Mouse (Mus musculus) embryonic facial prominence, embryonic 12.5 days (tissue): ENCODE measurements around the gene Pde4b. TPM values are rescaled to one million over a fixed set of nuclear protein-coding genes. Genes with fewer than 3 reads are reported as not detected.

Experiments
- ATAC-seq: fragments of 200-750 bp; cut with Nextera tagmentation; 2 replicates; pipeline ENCODE4 v1.8.0; 2017; ENCODE audit not compliant: insufficient number of reproducible peaks, insufficient read depth, low FRiP score, low TSS enrichment
- H3K27ac ChIP-seq: fragments of 300-500 bp; sonication (generic); 2 replicates; pipeline ENCODE4 v1.5.1; 2016; ENCODE audit warnings: mild to moderate bottlenecking
- H3K27me3 ChIP-seq: fragments of 300-500 bp; sonication (generic); 2 replicates; pipeline ENCODE4 v1.6.1; 2016; ENCODE audit warnings: mild to moderate bottlenecking, moderate library complexity
- H3K36me3 ChIP-seq: fragments of 300-500 bp; sonication (generic); 2 replicates; pipeline ENCODE4 v1.6.1; 2016; ENCODE audit warnings: mild to moderate bottlenecking
- H3K4me1 ChIP-seq: fragments of 300-500 bp; sonication (generic); 2 replicates; pipeline ENCODE4 v1.6.1; 2016
- H3K4me2 ChIP-seq: fragments of 300-500 bp; sonication (generic); replicated peaks from 2 replicates; pipeline ENCODE4 v1.6.1; 2016; ENCODE audit warnings: mild to moderate bottlenecking, moderate library complexity
- H3K4me3 ChIP-seq: fragments of 300-500 bp; sonication (generic); 2 replicates; pipeline ENCODE4 v1.5.1; 2016; ENCODE audit warnings: mild to moderate bottlenecking
- H3K9ac ChIP-seq: fragments of 300-500 bp; sonication (generic); 2 replicates; pipeline ENCODE4 v1.6.1; 2016; ENCODE audit warnings: mild to moderate bottlenecking, moderate library complexity
- H3K9me3 ChIP-seq: fragments of 300-500 bp; sonication (generic); 2 replicates; pipeline ENCODE4 v1.6.1; 2016; ENCODE audit warnings: mild to moderate bottlenecking, moderate library complexity
- WGBS: fragments of 180-500 bp; shearing (Covaris S2); methylation state at CpG from one replicate; pipeline ENCODE4 v1.1.7; 2016; 5-methylcytosine and 5-hydroxymethylcytosine counted together
- polyA plus RNA-seq: library from polyadenylated mRNA; unstranded; fragments of >200 nt; fragmentation: Nextera tagmentation; extraction: Ambion mirVana; gene quantifications from 2 replicates; pipeline ENCODE4 v1.2.1, GENCODE M21; 2016

The Pde4b gene
- polyA plus RNA-seq, 1 experiment from 2014 or later, result 11.1 TPM

GRCm38 (mm10) chr4:102254466-102255294 lies 167.3 kb downstream of the Pde4b start:
- Histone ChIP-seq H3K36me3 (no peaks in the 10 kb centered on the region), H3K9me3 (no peaks in the 10 kb centered on the region), H3K27ac (0 out of 2 replicates have a peak overlapping the region, but pooled peaks have one; percentile 63), H3K4me3 (peak overlapping the region; percentile 32), H3K27me3 (no peaks in the 10 kb centered on the region), H3K4me1 (peaks cover 7% of the 10 kb centered on the region), H3K4me2 (peak overlapping the region; percentile 63), H3K9ac (peak overlapping the region; percentile 48)
- 2% methylated on average over 15 of the region's 15 CpGs for WGBS
- no peak for ATAC-seq

- no peak overlapping the region; the same call in 1 of the 2 replicates for H3K9ac ChIP-seq
- H3K27ac ChIP-seq, result 0 out of 2 replicates have a peak overlapping the region, but pooled peaks have one; percentile 63
- WGBS, result 40% methylated on average over 9 of the region's 9 CpGs
- no peaks in the 10 kb centered on the region for H3K27me3 ChIP-seq
- no peaks in the 10 kb centered on the region for H3K36me3 ChIP-seq
- H3K4me1 ChIP-seq, result peaks cover 7% of the 10 kb centered on the region
- no peak for ATAC-seq
- H3K4me2 ChIP-seq, result peak overlapping the region; percentile 63
- peak overlapping the region; percentile 32 for H3K4me3 ChIP-seq
- no peaks in the 10 kb centered on the region for H3K9me3 ChIP-seq
Observed at GRCm38 (mm10) chr4:102255295-102255670, 167.9 kb downstream of the Pde4b start.

- no peaks in the 10 kb centered on the region for H3K27me3 ChIP-seq
- H3K36me3 ChIP-seq, result no peaks in the 10 kb centered on the region
- H3K9ac ChIP-seq, result no peak overlapping the region
- no peak overlapping the region for H3K4me3 ChIP-seq
- H3K4me2 ChIP-seq, result peak overlapping the region; percentile 30
- H3K27ac ChIP-seq, result no peak overlapping the region
- no peak for ATAC-seq
- no peaks in the 10 kb centered on the region for H3K9me3 ChIP-seq
- WGBS, result 68% methylated on average over 6 of the region's 6 CpGs
- H3K4me1 ChIP-seq, result peaks cover 7% of the 10 kb centered on the region
Observed at GRCm38 (mm10) chr4:102256170-102256960, 169.0 kb downstream of the Pde4b start.

GRCm38 (mm10) chr4:102260216-102260615 lies 172.9 kb downstream of the Pde4b start:
- no peak for ATAC-seq
- H3K36me3 ChIP-seq, result no peaks in the 10 kb centered on the region
- no peak overlapping the region for H3K9ac ChIP-seq
- H3K27me3 ChIP-seq, result no peaks in the 10 kb centered on the region
- no peak overlapping the region for H3K4me3 ChIP-seq
- no peaks in the 10 kb centered on the region for H3K9me3 ChIP-seq
- no peak overlapping the region for H3K4me2 ChIP-seq
- H3K4me1 ChIP-seq, result peaks cover 1% of the 10 kb centered on the region; the same call in 1 of the 2 replicates
- no peak overlapping the region for H3K27ac ChIP-seq

GRCm38 (mm10) chr4:102272313-102272712 lies 185.0 kb downstream of the Pde4b start:
- H3K36me3 ChIP-seq, result no peaks in the 10 kb centered on the region
- WGBS, result 67% methylated on average over 3 of the region's 3 CpGs
- H3K4me2 ChIP-seq, result no peak overlapping the region
- H3K27me3 ChIP-seq, result no peaks in the 10 kb centered on the region
- no peak overlapping the region for H3K9ac ChIP-seq
- no peak overlapping the region for H3K4me3 ChIP-seq
- ATAC-seq, result no peak
- no peaks in the 10 kb centered on the region for H3K9me3 ChIP-seq
- H3K4me1 ChIP-seq, result no peaks in the 10 kb centered on the region
- no peak overlapping the region for H3K27ac ChIP-seq

- ATAC-seq, result no peak
- H3K9ac ChIP-seq, result no peak overlapping the region
- 79% methylated on average over 4 of the region's 4 CpGs for WGBS
- no peaks in the 10 kb centered on the region for H3K27me3 ChIP-seq
- no peak overlapping the region for H3K4me3 ChIP-seq
- no peaks in the 10 kb centered on the region for H3K9me3 ChIP-seq
- no peaks in the 10 kb centered on the region for H3K36me3 ChIP-seq
- H3K4me1 ChIP-seq, result no peaks in the 10 kb centered on the region
- H3K4me2 ChIP-seq, result no peak overlapping the region
- no peak overlapping the region for H3K27ac ChIP-seq
Observed at GRCm38 (mm10) chr4:102272749-102273148, 185.4 kb downstream of the Pde4b start.

GRCm38 (mm10) chr4:102275716-102276115 lies 188.4 kb downstream of the Pde4b start:
- no peaks in the 10 kb centered on the region for H3K27me3 ChIP-seq
- H3K4me2 ChIP-seq, result no peak overlapping the region
- no peak for ATAC-seq
- H3K4me1 ChIP-seq, result no peaks in the 10 kb centered on the region
- H3K36me3 ChIP-seq, result no peaks in the 10 kb centered on the region
- no peak overlapping the region for H3K27ac ChIP-seq
- WGBS, result 77% methylated on average over 4 of the region's 4 CpGs
- no peaks in the 10 kb centered on the region for H3K9me3 ChIP-seq
- no peak overlapping the region for H3K4me3 ChIP-seq
- no peak overlapping the region for H3K9ac ChIP-seq

GRCm38 (mm10) chr4:102278958-102279357 lies 191.6 kb downstream of the Pde4b start:
- H3K27ac ChIP-seq, result no peak overlapping the region
- no peak for ATAC-seq
- H3K27me3 ChIP-seq, result no peaks in the 10 kb centered on the region
- no peak overlapping the region for H3K4me2 ChIP-seq
- H3K4me3 ChIP-seq, result no peak overlapping the region
- no peaks in the 10 kb centered on the region for H3K36me3 ChIP-seq
- H3K9ac ChIP-seq, result no peak overlapping the region
- WGBS, result 81% methylated on average over 2 of the region's 2 CpGs
- no peaks in the 10 kb centered on the region for H3K4me1 ChIP-seq
- no peaks in the 10 kb centered on the region for H3K9me3 ChIP-seq

GRCm38 (mm10) chr4:102287172-102287571 lies 199.8 kb downstream of the Pde4b start:
- Histone ChIP-seq H3K36me3 (no peaks in the 10 kb centered on the region), H3K27me3 (no peaks in the 10 kb centered on the region), H3K9ac (no peak overlapping the region), H3K4me1 (no peaks in the 10 kb centered on the region), H3K9me3 (no peaks in the 10 kb centered on the region), H3K4me3 (no peak overlapping the region), H3K4me2 (no peak overlapping the region), H3K27ac (no peak overlapping the region)
- no peak for ATAC-seq
- WGBS, result 72% methylated on average over 6 of the region's 6 CpGs

GRCm38 (mm10) chr4:102290052-102290734 lies 202.8 kb downstream of the Pde4b start:
- ATAC-seq, result no peak

GRCm38 (mm10) chr4:102297558-102297957 lies 210.2 kb downstream of the Pde4b start:
- H3K4me1 ChIP-seq, result no peaks in the 10 kb centered on the region
- H3K27me3 ChIP-seq, result no peaks in the 10 kb centered on the region
- no peak overlapping the region for H3K9ac ChIP-seq
- ATAC-seq, result no peak
- H3K4me3 ChIP-seq, result no peak overlapping the region
- H3K27ac ChIP-seq, result no peak overlapping the region
- no peak overlapping the region for H3K4me2 ChIP-seq
- no peaks in the 10 kb centered on the region for H3K9me3 ChIP-seq
- no peaks in the 10 kb centered on the region for H3K36me3 ChIP-seq

More at GRCm38 (mm10) chr4:102290052-102290734, 202.8 kb downstream of the Pde4b start:
- no peak overlapping the region for H3K4me2 ChIP-seq
- no peak overlapping the region for H3K4me3 ChIP-seq
- H3K9ac ChIP-seq, result no peak overlapping the region
- H3K9me3 ChIP-seq, result no peaks in the 10 kb centered on the region
- H3K36me3 ChIP-seq, result no peaks in the 10 kb centered on the region
- no peaks in the 10 kb centered on the region for H3K27me3 ChIP-seq
- WGBS, result 67% methylated on average over 6 of the region's 6 CpGs
- H3K4me1 ChIP-seq, result no peaks in the 10 kb centered on the region
- H3K27ac ChIP-seq, result no peak overlapping the region
